Mouse (Mus musculus): ENCODE measurements at regions not wholly inside any gene's neighbourhood (a gene's known extent, or its start where the extent isn't known, plus 50 kb on each side); places are given as distances from the start of the nearest gene placed in this dataset.
A peak's percentile ranks its signal among the peaks of the same experiment; 100 is the strongest.

DNA sequence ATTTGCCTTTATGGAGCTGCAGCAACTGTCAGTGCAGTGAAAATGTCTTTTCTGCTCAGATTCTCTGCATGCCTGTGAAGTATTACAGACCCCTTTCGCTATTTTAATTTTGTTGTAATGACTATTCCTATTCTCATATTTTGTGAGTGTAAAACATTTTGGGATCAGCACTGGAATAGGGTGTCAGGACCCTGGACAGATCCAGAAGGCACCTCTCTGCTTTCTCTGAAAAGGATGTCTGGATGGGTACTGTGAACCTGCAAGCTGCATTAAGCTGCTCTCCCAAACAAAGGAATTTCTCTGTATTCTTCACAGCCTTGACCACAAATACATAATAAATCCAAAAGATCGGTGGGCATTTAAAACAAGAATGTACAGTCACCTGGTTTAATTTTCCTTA is 460.8 kb downstream of the Rapgef2 start:
- Histone ChIP-seq H3K9ac (replicated peaks) (no peak overlapping the region), H3K9me3 (no peaks in the 10 kb centered on the region), H3K27me3 (no peaks in the 10 kb centered on the region), H3K4me2 (replicated peaks) (no peak overlapping the region), H3K27ac (replicated peaks) (no peak overlapping the region), H3K4me3 (no peak overlapping the region), H3K36me3 (no peaks in the 10 kb centered on the region), H3K4me1 (no peaks in the 10 kb centered on the region)
- 70% methylated on average over 2 of the region's 2 CpGs for WGBS
- no peak for ATAC-seq (replicated peaks)

DNA sequence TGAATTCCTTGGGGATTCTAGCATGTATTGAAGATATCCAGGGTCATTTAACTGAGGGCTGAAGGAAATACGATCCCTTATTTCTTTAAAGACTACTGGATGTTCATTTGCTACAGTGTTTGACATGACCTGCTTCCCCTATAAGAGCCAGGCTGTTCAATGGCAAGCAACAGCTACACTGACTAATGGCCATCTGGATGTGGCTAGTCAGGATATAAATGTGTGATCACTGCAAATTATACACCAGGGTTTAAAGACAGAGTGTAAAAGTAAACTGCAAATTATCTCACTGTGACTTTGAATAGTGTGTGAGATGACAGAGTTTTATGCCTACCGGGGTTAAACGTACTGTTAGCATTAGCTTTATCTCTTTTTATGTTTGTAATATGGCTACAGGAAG is 473.9 kb downstream of the Rapgef2 start:
- no peaks in the 10 kb centered on the region for H3K36me3 ChIP-seq
- 51% methylated on average over 3 of the region's 3 CpGs for WGBS
- H3K4me3 ChIP-seq: no peak overlapping the region
- no peaks in the 10 kb centered on the region for H3K27me3 ChIP-seq
- H3K4me1 ChIP-seq: 0 out of 2 replicates have a peak, but pooled peaks cover 9% of the 10 kb centered on the region
- H3K4me2 ChIP-seq (replicated peaks): no peak overlapping the region
- H3K27ac ChIP-seq (replicated peaks): no peak overlapping the region
- no peaks in the 10 kb centered on the region for H3K9me3 ChIP-seq
- ATAC-seq (replicated peaks): peak; percentile 73; the same call in 1 of the 2 replicates
- no peak overlapping the region for H3K9ac ChIP-seq (replicated peaks)

DNA sequence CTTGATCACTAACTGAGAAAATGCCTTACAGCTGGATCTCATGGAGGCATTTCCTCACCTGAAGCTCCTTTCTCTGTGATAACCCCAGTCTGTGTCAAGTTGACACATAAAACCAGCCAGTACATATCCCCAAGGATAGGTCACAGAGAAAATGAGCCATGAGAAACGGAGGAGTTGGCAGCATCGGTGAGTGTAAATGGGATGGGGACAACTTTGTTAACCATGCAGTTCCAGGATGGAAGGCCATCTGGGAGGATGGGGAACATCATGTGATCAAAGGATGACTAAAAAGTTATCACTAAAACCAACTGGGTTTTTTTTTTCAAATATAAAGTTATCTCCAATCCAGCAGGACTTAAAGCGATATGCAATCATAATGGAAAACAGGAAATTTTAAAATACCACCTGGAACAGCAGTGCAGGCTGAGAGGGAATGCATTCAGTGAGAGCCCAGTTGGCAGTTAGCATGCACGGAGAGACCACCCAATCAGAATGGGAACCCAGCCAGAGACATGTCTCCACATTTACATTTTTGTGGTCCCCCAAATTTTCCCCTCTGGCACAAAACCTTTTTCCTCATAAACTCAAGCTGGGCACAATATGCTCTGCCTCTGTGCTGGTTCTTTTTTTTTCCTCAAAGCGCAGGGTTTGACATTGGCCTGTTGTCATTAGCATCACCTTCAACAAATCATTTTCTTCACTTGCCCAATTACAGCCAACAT is 475.7 kb downstream of the Rapgef2 start:
- no peaks in the 10 kb centered on the region for H3K9me3 ChIP-seq
- no peaks in the 10 kb centered on the region for H3K27me3 ChIP-seq
- H3K4me1 ChIP-seq: 0 out of 2 replicates have a peak, but pooled peaks cover 9% of the 10 kb centered on the region
- no peak overlapping the region for H3K4me2 ChIP-seq (replicated peaks)
- H3K27ac ChIP-seq (replicated peaks): no peak overlapping the region
- no peak overlapping the region for H3K4me3 ChIP-seq
- H3K9ac ChIP-seq (replicated peaks): no peak overlapping the region
- WGBS: 60% methylated on average over 5 of the region's 5 CpGs
- peak; percentile 79 for ATAC-seq (replicated peaks)
- no peaks in the 10 kb centered on the region for H3K36me3 ChIP-seq

DNA sequence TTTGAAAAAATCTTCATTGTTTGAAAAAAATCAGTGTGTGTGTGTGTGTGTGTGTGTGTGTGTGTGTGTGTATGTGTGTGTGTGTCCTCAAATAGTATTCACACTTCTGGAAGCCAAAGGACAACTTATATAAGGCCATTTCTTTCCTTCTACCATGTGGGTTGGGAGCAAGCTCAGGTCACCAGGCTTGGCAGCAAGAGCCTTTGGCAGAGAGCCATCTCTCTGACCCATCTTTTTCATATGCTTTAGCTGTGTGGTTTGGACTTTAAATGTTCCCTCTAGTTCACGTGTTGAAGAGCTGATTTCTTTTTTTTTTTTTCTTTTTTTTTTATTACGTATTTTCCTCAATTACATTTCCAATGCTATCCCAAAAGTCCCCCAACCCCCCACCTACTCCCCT is 483.1 kb downstream of the Rapgef2 start:
- WGBS: 72% methylated on average over 2 of the region's 2 CpGs
- H3K4me2 ChIP-seq (replicated peaks): no peak overlapping the region
- H3K27me3 ChIP-seq: no peaks in the 10 kb centered on the region
- H3K27ac ChIP-seq (replicated peaks): no peak overlapping the region
- H3K4me3 ChIP-seq: no peak overlapping the region
- H3K4me1 ChIP-seq: no peaks in the 10 kb centered on the region
- no peak overlapping the region for H3K9ac ChIP-seq (replicated peaks)
- H3K36me3 ChIP-seq: no peaks in the 10 kb centered on the region
- H3K9me3 ChIP-seq: no peaks in the 10 kb centered on the region
- no peak for ATAC-seq (replicated peaks)

DNA sequence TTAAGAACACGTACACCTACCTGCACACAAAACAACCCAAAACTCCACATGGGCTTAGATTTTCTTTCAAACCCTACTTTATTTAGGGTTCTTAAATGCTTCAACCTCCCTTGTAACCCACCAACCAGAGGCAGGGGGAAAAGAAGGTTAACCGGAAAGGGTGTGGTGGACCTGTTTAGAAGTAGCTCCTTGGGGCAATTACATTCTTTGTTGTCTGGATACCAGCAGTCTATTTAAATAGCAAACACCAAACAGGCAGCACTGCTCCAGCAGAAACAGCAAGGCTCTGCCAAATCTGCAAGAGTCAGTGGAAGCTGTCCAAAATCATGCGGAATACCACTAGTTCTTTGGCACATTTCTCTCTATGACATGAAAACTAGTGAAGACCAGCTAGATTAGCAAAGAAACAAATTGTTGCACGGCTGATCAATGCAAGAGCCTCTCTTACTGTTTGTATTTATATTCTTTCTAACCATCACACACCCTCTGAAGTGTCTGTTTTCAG is 490.3 kb downstream of the Rapgef2 start:
- Histone ChIP-seq H3K9me3 (no peaks in the 10 kb centered on the region), H3K4me2 (replicated peaks) (no peak overlapping the region), H3K27me3 (no peaks in the 10 kb centered on the region), H3K4me3 (no peak overlapping the region), H3K9ac (replicated peaks) (no peak overlapping the region), H3K36me3 (no peaks in the 10 kb centered on the region), H3K4me1 (peaks cover 4% of the 10 kb centered on the region; the same call in 1 of the 2 replicates), H3K27ac (replicated peaks) (no peak overlapping the region)
- ATAC-seq (replicated peaks): no peak
- 73% methylated on average over 4 of the region's 4 CpGs for WGBS

DNA sequence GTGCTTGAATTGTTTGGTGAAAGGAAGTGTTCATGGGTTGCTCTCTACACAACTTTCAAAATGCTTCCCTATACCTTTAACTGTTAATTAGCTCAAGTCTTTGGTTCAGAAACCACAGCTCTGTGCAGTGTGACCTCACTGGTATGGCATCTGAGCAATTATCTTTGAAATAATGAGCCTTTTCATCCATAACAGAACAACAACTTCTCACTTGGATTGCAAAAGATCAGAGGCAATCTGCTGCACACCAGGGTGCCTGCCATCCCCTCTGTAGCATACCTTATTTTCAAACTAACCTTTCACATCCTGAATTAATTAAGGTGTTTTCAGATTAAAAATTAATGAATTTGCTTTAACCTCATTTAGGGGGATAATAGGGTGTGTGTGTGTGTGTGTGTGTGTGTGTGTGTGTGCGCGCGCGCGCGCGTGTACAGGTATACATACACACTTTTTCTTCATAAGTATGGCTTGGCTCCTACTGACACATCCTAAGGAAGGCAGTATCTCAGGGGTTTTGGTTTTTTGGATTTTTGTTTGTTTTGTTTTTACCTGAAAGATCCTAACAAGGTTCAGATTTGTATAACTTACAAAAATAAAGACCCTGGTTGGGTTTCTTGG is 493.8 kb downstream of the Rapgef2 start:
- 28% methylated on average over 7 of the region's 7 CpGs for WGBS
- Histone ChIP-seq H3K36me3 (no peaks in the 10 kb centered on the region), H3K9me3 (no peaks in the 10 kb centered on the region), H3K27me3 (no peaks in the 10 kb centered on the region), H3K4me3 (no peak overlapping the region), H3K4me1 (peaks cover 4% of the 10 kb centered on the region; the same call in 1 of the 2 replicates), H3K4me2 (replicated peaks) (no peak overlapping the region), H3K9ac (replicated peaks) (no peak overlapping the region), H3K27ac (replicated peaks) (no peak overlapping the region)
- peak; percentile 86 for ATAC-seq (replicated peaks)

DNA sequence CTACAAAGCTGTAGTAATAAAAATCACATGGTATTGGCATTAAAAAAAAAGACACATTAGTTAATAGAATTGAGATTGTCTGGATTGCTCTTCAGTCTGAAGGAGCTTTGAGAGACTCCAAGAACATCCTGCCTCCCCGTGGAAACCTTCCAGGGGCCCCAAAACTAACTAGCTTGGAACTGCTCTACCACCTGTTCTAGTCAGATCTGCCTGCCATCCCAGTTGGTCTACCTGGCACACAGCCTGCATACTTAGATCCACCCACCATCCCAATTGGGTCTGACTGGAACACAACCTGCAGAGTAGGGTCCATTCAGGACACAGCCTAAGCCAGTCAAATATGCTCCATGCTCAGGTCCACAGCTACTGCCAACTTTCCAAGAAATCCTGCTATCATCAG is 503.6 kb downstream of the Rapgef2 start:
- no peak overlapping the region for H3K4me3 ChIP-seq
- ATAC-seq (replicated peaks): no peak
- no peak overlapping the region for H3K27ac ChIP-seq (replicated peaks)
- H3K9ac ChIP-seq (replicated peaks): no peak overlapping the region
- H3K36me3 ChIP-seq: no peaks in the 10 kb centered on the region
- H3K9me3 ChIP-seq: no peaks in the 10 kb centered on the region
- WGBS: 84% methylated on average over 1 of the region's 1 CpGs
- H3K4me1 ChIP-seq: no peaks in the 10 kb centered on the region
- no peaks in the 10 kb centered on the region for H3K27me3 ChIP-seq
- no peak overlapping the region for H3K4me2 ChIP-seq (replicated peaks)

DNA sequence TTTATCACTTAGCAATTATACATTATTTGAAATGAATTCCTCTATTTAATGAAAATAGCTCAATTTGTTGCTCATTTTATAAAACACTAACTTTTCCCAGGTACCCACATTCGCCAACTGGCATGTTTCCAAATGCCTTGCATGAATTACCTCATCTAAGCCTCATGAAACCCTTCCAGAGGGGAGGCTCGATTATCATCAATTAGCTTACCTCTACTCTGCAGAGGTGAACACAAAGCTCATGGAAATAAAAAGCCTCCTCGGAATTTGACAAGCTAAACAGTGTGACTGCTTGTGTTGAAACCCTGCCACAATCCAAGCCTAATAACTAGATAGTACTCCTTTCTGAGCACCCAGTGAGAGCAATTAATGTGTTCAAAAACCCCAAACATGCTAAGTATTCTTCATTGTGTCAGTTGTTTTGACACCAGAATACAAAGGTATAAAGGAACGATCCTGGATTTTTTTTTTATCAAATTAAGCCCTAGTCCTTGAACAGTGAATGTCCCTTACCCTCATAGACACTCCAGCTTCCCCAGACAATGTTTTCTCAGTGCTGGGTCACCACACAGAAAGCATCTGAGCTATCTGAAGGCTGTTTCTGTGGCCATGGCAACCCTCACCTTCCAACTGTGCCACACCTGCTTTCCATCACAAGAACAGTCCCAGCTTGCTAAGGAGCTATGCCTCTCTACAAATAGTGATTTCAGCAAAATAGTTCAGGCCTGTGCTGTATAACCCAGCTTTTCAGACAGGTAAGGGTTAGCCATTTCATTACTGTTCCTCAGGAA is 530.4 kb downstream of the Rapgef2 start:
- Histone ChIP-seq H3K27ac (replicated peaks) (no peak overlapping the region), H3K9ac (replicated peaks) (no peak overlapping the region), H3K4me3 (no peak overlapping the region), H3K36me3 (no peaks in the 10 kb centered on the region), H3K9me3 (no peaks in the 10 kb centered on the region), H3K27me3 (no peaks in the 10 kb centered on the region), H3K4me2 (replicated peaks) (no peak overlapping the region), H3K4me1 (peaks cover 8% of the 10 kb centered on the region)
- peak; percentile 83 for ATAC-seq (replicated peaks)
- WGBS: 5% methylated on average over 4 of the region's 4 CpGs

DNA sequence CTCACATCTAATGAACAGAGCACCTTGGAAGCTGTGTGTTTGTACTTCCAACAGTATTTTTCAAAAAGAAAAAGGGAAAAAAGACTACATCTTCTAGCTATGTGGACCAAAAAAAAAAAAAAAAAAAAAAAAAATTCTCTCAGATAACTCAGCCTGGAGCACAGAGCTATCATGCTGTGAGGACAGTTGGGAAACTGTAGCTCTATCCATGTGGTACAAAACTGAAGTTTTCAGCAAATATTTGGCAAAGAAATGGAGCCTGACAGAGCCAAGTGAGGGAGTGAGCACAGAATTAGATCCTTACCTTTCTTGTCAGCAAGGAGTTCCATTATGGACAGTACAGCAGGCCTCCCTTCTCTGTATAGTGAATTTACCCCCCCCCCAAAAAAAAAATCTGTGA is 550.2 kb downstream of the Rapgef2 start:
- no peaks in the 10 kb centered on the region for H3K9me3 ChIP-seq
- H3K9ac ChIP-seq (replicated peaks): no peak overlapping the region
- no peak overlapping the region for H3K4me2 ChIP-seq (replicated peaks)
- no peak overlapping the region for H3K4me3 ChIP-seq
- H3K4me1 ChIP-seq: no peaks in the 10 kb centered on the region
- no peaks in the 10 kb centered on the region for H3K27me3 ChIP-seq
- H3K27ac ChIP-seq (replicated peaks): no peak overlapping the region
- H3K36me3 ChIP-seq: no peaks in the 10 kb centered on the region
- ATAC-seq (replicated peaks): no peak

DNA sequence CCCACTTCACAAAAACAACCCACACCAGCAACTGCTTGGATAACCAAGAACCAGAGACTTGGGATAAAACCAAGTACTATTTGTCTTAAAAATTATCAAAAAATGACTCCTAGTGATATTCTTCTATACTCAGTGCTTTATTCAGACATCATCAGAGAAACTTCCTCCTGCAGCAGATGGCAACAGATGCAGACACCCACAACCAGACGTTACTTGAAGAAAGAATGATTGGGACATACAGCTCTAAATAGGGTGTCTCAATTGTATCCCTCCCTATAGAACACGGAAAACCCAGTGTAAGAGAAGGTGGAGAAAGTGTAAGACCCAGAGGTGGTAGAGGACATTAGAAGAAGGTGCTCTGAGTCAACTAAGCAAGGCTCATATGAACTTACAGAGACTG is 569.6 kb downstream of the Rapgef2 start:
- no peaks in the 10 kb centered on the region for H3K36me3 ChIP-seq
- H3K27me3 ChIP-seq: no peaks in the 10 kb centered on the region
- ATAC-seq (replicated peaks): no peak
- no peaks in the 10 kb centered on the region for H3K4me1 ChIP-seq
- no peak overlapping the region for H3K4me3 ChIP-seq
- no peak overlapping the region for H3K4me2 ChIP-seq (replicated peaks)
- H3K9ac ChIP-seq (replicated peaks): no peak overlapping the region
- H3K27ac ChIP-seq (replicated peaks): no peak overlapping the region
- no peaks in the 10 kb centered on the region for H3K9me3 ChIP-seq
- 73% methylated on average over 2 of the region's 2 CpGs for WGBS

DNA sequence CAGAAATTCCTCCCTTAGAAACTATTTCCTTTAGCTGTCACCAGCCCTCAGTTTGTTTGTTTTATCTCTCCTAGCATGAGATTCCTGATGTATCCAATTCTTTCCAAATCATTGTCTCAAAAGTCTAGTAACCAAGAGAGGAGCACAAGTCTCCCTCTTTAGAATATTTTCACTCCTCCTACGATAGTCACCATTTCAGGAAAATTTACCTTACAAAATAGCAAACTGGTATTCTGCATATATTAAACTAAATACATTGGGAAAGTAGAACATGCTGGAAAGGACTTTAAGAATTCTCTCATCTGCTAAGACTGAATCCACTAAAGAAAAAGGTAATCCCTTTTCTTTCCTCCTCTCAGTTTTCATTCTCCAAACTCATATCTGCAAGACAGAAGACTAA is 578.6 kb downstream of the Rapgef2 start:
- H3K4me3 ChIP-seq: no peak overlapping the region
- WGBS: 86% methylated on average over 1 of the region's 1 CpGs
- H3K4me1 ChIP-seq: no peaks in the 10 kb centered on the region
- H3K4me2 ChIP-seq (replicated peaks): no peak overlapping the region
- no peaks in the 10 kb centered on the region for H3K9me3 ChIP-seq
- no peaks in the 10 kb centered on the region for H3K36me3 ChIP-seq
- no peak for ATAC-seq (replicated peaks)
- no peak overlapping the region for H3K27ac ChIP-seq (replicated peaks)
- no peaks in the 10 kb centered on the region for H3K27me3 ChIP-seq
- H3K9ac ChIP-seq (replicated peaks): no peak overlapping the region

DNA sequence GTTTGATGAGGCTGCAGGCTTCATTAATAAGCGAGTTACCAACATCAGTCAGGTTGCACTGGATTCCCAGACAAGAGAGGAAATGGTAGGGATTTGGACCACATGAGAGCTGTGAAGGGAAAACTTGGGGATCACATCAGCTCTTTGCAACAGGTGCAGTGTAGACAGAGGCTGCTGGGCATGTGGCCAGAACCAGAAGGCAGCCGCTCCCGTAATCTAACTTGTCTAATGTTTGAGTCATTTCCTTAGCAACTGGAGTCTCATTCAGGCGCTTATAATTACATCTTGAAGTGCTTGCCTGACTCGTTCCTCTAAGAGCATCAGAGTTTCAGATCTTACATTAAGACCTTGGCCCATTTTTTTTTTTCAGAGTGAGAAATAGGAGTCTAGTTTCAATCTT is 587.4 kb downstream of the Rapgef2 start:
- no peak overlapping the region for H3K4me3 ChIP-seq
- no peak overlapping the region for H3K9ac ChIP-seq (replicated peaks)
- H3K27ac ChIP-seq (replicated peaks): no peak overlapping the region
- H3K4me1 ChIP-seq: no peaks in the 10 kb centered on the region
- no peak overlapping the region for H3K4me2 ChIP-seq (replicated peaks)
- H3K9me3 ChIP-seq: no peaks in the 10 kb centered on the region
- no peaks in the 10 kb centered on the region for H3K27me3 ChIP-seq
- WGBS: 27% methylated on average over 5 of the region's 5 CpGs
- no peak for ATAC-seq (replicated peaks)
- no peaks in the 10 kb centered on the region for H3K36me3 ChIP-seq

All from forebrain, embryonic 15.5 days (tissue).